Mouse (Mus musculus) thymus, postnatal 25 days (tissue): ENCODE measurements around the gene A130010J15Rik.

ENCODE experiments used
- DNase-seq: peaks from one replicate; pipeline ENCODE4 v3.0.0; 2022

Gene A130010J15Rik

DNA sequence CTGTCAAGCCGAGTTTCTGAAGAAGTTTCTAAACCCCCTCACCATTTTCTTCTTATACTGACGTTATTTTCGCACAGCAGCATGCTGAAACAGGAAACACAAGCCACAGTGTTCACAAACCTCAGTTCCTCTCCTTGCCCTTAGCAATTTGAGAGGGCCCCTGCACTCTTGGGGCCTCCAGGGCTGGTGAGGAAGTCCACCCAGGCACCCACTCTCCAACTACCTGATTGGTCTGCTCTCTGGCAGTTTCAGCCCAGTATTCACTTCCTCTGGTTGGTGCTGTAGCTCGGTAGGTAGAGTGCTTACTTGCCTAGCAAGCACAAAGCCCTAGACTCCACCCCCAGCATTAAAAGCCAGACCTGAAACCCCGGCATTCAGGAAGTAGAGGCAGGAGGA, 33.5 kb downstream of the A130010J15Rik start, which contains the start of gene Traf3ip3:
Gene Traf3ip3 (minus strand): TSS at position 321 of the 396 bp plus-strand sequence.
- peak; percentile 85 for DNase-seq

DNA sequence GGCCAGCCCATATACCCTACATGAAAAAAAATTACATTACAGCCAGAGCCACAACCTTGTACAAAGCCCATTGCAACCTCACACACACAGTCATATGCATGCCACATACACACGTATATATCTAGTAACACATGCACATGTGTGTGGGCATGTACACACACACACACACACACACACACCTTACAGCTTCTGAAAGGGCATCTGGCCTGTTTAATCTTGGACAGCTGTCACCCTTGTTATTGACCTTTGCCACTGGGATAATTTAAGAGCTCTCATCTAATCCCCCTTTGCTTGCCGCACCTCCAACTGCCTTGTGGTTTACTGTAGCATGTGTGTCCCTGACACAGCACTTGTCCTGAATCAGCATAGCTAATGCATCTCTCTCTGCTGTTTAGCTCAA, 36.0 kb downstream of the A130010J15Rik start:
- DNase-seq: no peak

GRCm38 (mm10) chr1:193205431-193205830, 37.6 kb downstream of the A130010J15Rik start:
- no peak for DNase-seq

DNA sequence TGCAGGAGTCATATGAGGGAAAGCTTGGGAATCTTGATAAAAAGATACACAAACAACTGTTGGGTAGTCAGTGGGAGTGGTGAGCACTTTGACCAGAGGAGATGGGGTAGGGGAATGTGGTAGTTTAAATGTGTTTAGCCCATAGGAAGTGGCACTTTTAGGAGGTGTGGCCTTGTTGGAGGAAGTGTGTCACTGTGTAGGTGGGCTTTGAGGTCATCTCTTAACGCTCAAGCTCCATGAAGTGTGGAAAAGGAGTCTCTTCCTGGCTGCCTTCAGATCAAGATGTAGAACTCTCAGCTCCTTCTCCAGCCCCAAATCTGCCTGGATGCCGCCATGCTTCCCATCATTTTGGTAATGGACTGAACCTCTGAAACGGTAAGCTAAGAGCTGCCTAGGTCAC, 39.7 kb downstream of the A130010J15Rik start, which contains the start of gene Lamb3:
Gene Lamb3 (plus strand): TSS at position 197 of the 400 bp plus-strand sequence.
- DNase-seq: no peak

DNA sequence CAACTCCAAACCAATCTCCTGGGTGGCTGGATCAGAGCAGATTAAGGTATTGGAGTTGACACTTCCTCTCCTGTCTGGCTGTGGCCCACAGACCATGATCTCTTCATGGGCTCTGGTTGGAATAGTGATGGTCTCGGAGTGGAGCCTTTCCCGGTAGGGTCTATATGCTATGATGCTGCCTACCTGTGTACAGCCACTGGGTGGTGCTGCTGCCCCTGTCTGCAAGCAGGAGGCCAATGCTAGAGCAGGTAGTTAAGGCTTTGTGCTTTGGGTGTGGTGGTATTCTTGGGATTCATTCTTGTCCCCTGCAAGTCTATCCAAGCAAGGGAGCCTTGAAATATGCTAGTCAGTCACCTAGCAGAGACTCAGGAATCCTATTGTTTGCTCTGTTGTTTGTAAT, 40.3 kb downstream of the A130010J15Rik start:
- peak; percentile 80 for DNase-seq

DNA sequence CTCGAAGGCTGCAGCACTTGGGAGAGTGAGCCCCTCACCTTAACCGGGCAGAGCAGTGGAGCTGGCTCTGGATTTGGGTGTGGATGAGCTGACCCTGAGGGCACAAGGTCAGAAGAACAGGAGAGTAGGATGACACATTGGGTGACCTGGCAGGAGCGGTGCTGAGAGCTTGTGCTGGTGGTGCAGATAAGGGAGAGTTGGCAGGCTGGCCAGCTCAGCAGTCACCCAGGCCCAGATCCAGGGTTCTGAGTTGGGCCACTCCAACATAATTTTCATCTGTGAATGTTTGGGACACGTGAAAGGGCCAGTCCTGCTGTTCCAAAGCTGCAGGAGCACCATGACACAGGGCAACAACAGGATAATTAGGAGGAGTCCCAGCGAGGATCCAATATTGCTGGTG, 43.5 kb downstream of the A130010J15Rik start:
- DNase-seq: no peak

DNA sequence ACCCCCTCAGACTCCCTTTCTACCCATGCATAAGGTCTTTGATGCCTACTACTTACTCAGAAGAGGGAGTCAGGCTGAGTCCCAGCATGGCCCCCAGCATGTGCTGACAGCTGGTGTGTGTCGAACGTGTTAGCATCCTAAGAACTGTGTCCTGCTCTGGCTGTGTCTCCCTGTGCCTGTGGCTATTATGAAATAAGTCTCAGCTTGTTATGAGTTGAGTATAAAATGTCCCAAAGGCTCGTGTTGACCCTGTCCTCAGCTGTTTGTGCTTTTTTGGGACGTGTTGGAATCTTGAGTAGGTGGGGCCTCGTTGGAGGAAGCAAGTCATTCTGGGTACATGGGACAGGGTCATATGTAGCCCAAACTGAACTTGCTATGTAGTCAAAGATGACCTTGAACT, 46.2 kb downstream of the A130010J15Rik start:
- no peak for DNase-seq

DNA sequence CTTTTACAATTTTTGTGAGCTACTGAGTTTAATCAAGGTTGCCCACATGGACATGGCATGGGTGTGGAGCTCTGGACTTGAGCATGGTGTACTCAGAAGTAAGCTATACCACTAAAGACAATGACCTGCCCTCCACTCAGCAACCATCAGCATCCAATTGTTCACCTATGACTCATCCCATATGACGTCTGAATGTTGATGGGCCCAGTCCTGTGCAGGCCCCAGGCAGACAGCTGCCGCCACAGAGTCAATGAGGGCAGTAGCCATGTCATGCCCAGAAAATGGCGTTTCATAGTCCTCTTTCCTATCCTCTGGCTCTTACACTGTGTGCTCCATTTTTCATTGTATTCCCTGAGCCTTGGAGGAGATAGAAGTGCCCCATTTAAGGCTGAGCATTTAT, 48.2 kb downstream of the A130010J15Rik start:
- DNase-seq: no peak

- DNase-seq: no peak
Measured at GRCm38 (mm10) chr1:193220408-193220807, 52.6 kb downstream of the A130010J15Rik start.

- DNase-seq: no peak
Measured at GRCm38 (mm10) chr1:193225531-193225930, 57.7 kb downstream of the A130010J15Rik start.

GRCm38 (mm10) chr1:193226114-193226513, 58.3 kb downstream of the A130010J15Rik start:
- DNase-seq: no peak

DNA sequence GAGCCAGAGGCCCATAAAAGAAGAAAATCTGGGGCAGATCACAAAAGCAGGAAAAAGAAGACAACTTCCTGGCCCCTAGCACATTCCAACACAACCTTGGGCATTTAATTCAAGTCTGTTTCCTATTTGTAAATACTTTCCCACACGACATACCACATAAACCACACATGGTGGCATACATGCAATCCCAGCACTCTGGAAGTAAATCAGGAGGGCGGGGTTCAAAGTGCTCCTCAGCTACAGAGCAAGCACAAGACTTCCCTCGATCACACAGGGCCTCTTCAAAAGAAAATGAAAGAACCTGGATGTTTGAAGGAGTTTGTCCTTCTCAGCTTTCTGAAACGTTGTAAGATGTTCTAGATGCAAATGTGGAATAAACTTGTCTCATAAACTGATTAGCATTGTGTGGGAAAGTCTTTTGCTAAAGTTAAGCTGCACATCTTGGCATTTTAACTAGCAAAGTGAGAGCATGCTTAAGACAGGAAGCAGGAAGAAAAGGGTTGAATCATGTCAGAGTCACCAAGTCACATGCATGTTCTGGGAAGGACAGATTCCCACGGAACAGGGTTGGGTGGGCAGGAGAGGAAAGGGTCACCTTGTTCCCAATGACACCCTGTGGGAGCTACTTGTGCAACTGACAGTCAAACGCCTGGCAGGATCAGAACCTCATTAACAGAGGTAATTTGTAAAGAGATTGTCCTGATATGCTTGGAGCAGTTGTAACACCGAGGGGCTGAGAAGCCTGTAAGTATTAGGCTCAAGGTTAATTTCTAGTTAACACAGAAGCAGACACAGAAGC, 59.1 kb downstream of the A130010J15Rik start:
- DNase-seq: no peak
